Mouse (Mus musculus) testis, adult 2 months (tissue): Measurements from ENCODE around the gene Nox4.

ENCODE experiments used
- CTCF ChIP-seq: fragments of 200-500 bp; IDR thresholded peaks from 2 replicates; pipeline ENCODE4 v1.5.1; 2012; ENCODE audit warnings: low read depth, mild to moderate bottlenecking, inconsistent platforms, low read length, moderate library complexity; ENCODE audit not compliant: control insufficient read depth, insufficient read depth, insufficient replicate concordance
- POLR2A ChIP-seq: fragments of 200-500 bp; IDR thresholded peaks from 2 replicates; pipeline ENCODE4 v1.6.1; 2012; ENCODE audit warnings: low read depth, mild to moderate bottlenecking, inconsistent platforms, low read length, moderate library complexity; ENCODE audit not compliant: control insufficient read depth

- no peak for TF ChIP-seq CTCF
- TF ChIP-seq POLR2A: no peak
These were observed at the start of gene Nox4 for GRCm38 (mm10) chr7:87245856-87246579.
